Mouse (Mus musculus) kidney, adult 2 months (tissue): ENCODE measurements around the gene 1700001C19Rik.

Source experiments
- CTCF ChIP-seq: fragments of 200-500 bp; conservative IDR thresholded peaks from 2 replicates; pipeline ENCODE4 v1.5.1; 2011; ENCODE audit warnings: low read depth, mild to moderate bottlenecking, control low read depth, low read length, moderate library complexity, mixed read lengths; ENCODE audit not compliant: insufficient read depth, insufficient read length
- POLR2A ChIP-seq: fragments of 200-500 bp; IDR thresholded peaks from one replicate; pipeline ENCODE4 v1.6.1; 2011; ENCODE audit warnings: low read depth, low read length, control low read depth

GRCm38 (mm10) chr17:47485791-47486190, 48.6 kb upstream of the 1700001C19Rik start:
- TF ChIP-seq POLR2A (no peak), CTCF (no peak)
